Mouse (Mus musculus) lung, embryonic 14.5 days (tissue): ENCODE data around the gene Gdi2. TPM values are rescaled to one million over a fixed set of nuclear protein-coding genes. Genes with fewer than 3 reads are reported as not detected.
"Not testable (repeated sequence)": the region's sequence is repeated elsewhere in the genome, so short reads cannot be mapped to it uniquely, and the experiment has no call there.

ENCODE experiments used
- ATAC-seq: fragments of 200-750 bp; cut with Nextera tagmentation; 2 replicates; pipeline ENCODE4 v1.8.0; 2017; ENCODE audit warnings: mild to moderate bottlenecking, moderate TSS enrichment, moderate library complexity; ENCODE audit not compliant: insufficient read depth
- DNase-seq: peaks from one replicate; pipeline ENCODE4 v3.0.0-alpha.2; 2015
- H3K27ac ChIP-seq: fragments of 300-500 bp; sonication (generic); 2 replicates; pipeline ENCODE4 v1.5.1; 2014; ENCODE audit warnings: low read depth, mild to moderate bottlenecking, moderate library complexity
- H3K27me3 ChIP-seq: fragments of 300-500 bp; sonication (generic); 2 replicates; pipeline ENCODE4 v1.6.1; 2014; ENCODE audit warnings: low read length, control low read depth; ENCODE audit not compliant: insufficient read depth
- H3K36me3 ChIP-seq: fragments of 300-500 bp; sonication (generic); 2 replicates; pipeline ENCODE4 v1.6.1; 2014; ENCODE audit warnings: control low read depth; ENCODE audit not compliant: insufficient read depth
- H3K4me1 ChIP-seq: fragments of 300-500 bp; sonication (generic); 2 replicates; pipeline ENCODE4 v1.6.1; 2014; ENCODE audit warnings: antibody characterized with exemption, control low read depth; ENCODE audit not compliant: insufficient read depth
- H3K4me2 ChIP-seq: fragments of 300-500 bp; sonication (generic); 2 replicates; pipeline ENCODE4 v1.6.1; 2014; ENCODE audit warnings: mild to moderate bottlenecking
- H3K4me3 ChIP-seq: fragments of 300-500 bp; sonication (generic); 2 replicates; pipeline ENCODE4 v1.5.1; 2014; ENCODE audit warnings: low read depth, low read length
- H3K9ac ChIP-seq: fragments of 300-500 bp; sonication (generic); 2 replicates; pipeline ENCODE4 v1.6.1; 2014
- H3K9me3 ChIP-seq: fragments of 300-500 bp; sonication (generic); 2 replicates; pipeline ENCODE4 v1.6.1; 2016; ENCODE audit warnings: low read depth, low read length, control low read depth
- CTCF ChIP-seq: IDR thresholded peaks from 2 replicates; pipeline ENCODE4 v1.5.1; 2016; ENCODE audit warnings: antibody characterized with exemption, low read depth
- WGBS: fragments of 180-500 bp; shearing (Covaris S2); extraction: QIAGEN DNeasy Blood & Tissue Kit; methylation state at CpG from one replicate; pipeline ENCODE4 v1.1.7; 2014; 5-methylcytosine and 5-hydroxymethylcytosine counted together
- polyA plus RNA-seq: library from polyadenylated mRNA; unstranded; fragments of >200 nt; fragmentation: Nextera tagmentation; extraction: Ambion mirVana; gene quantifications from 2 replicates; pipeline ENCODE4 v1.2.1, GENCODE M21; 2014

Gene Gdi2
- 478 and 493 TPM in 2 replicates for polyA plus RNA-seq

GRCm38 (mm10) chr13:3537594-3538222 is at the start of gene Gdi2:
Gene Gdi2, plus strand, starts transcription at chr13:3538063.
- no peak for TF ChIP-seq CTCF

GRCm38 (mm10) chr13:3495526-3495925 is 42.3 kb upstream of the Gdi2 start:
- Histone ChIP-seq H3K9ac (no peak overlapping the region), H3K4me3 (no peak overlapping the region), H3K27ac (no peak overlapping the region), H3K36me3 (no peaks in the 10 kb centered on the region), H3K9me3 (no peaks in the 10 kb centered on the region), H3K4me1 (no peaks in the 10 kb centered on the region), H3K4me2 (no peak overlapping the region), H3K27me3 (no peaks in the 10 kb centered on the region)
- ATAC-seq (no peak), DNase-seq (no peak)
- WGBS: 95% methylated on average over 4 of the region's 4 CpGs
- TF ChIP-seq CTCF: no peak

More at GRCm38 (mm10) chr13:3537594-3538222, at the start of gene Gdi2:
- ATAC-seq: peak; percentile 96
- Histone ChIP-seq H3K9me3 (no peaks in the 10 kb centered on the region), H3K4me3 (peak within 1 kb of the TSS; percentile 97), H3K4me2 (peak within 1 kb of the TSS; percentile 79), H3K27ac (peak within 1 kb of the TSS; percentile 99), H3K4me1 (peaks cover 12% of the 10 kb centered on the region), H3K9ac (peak within 1 kb of the TSS; percentile 96), H3K36me3 (0 out of 2 replicates have a peak, but pooled peaks cover 2% of the 10 kb centered on the region), H3K27me3 (no peaks in the 10 kb centered on the region)
- peak; percentile 97 for DNase-seq
- whole genome bisulfite sequencing: under 1% methylated on average over 39 of the region's 47 CpGs

- ATAC-seq (peak; percentile 28; the same call in 1 of the 2 replicates), DNase-seq (peak; percentile 6)
- not testable (repeated sequence) for H3K4me1 ChIP-seq, H3K27ac ChIP-seq, H3K4me3 ChIP-seq, H3K36me3 ChIP-seq, H3K9me3 ChIP-seq, H3K27me3 ChIP-seq, H3K4me2 ChIP-seq, H3K9ac ChIP-seq
- WGBS: 57% methylated on average over 6 of the region's 6 CpGs
Observed at GRCm38 (mm10) chr13:3501014-3501413, 36.8 kb upstream of the Gdi2 start.

GRCm38 (mm10) chr13:3515351-3515750 is 22.5 kb upstream of the Gdi2 start:
- peak; percentile 51 for TF ChIP-seq CTCF
- H3K27ac ChIP-seq, H3K27me3 ChIP-seq, H3K4me3 ChIP-seq, H3K9me3 ChIP-seq, H3K4me2 ChIP-seq, H3K4me1 ChIP-seq, ATAC-seq, H3K36me3 ChIP-seq, H3K9ac ChIP-seq: not testable (repeated sequence)
- DNase-seq: peak; percentile 44
- 69% methylated on average over 6 of the region's 6 CpGs for WGBS

- not testable (repeated sequence) for H3K27ac ChIP-seq, H3K4me3 ChIP-seq, H3K9ac ChIP-seq, H3K36me3 ChIP-seq, H3K4me2 ChIP-seq, H3K4me1 ChIP-seq, ATAC-seq, DNase-seq, H3K9me3 ChIP-seq, H3K27me3 ChIP-seq
- 46% methylated on average over 2 of the region's 4 CpGs for WGBS
Observed at GRCm38 (mm10) chr13:3519357-3519756, 18.5 kb upstream of the Gdi2 start.

GRCm38 (mm10) chr13:3519994-3520393 is 17.9 kb upstream of the Gdi2 start:
- not testable (repeated sequence) for H3K4me2 ChIP-seq, H3K27me3 ChIP-seq, ATAC-seq, H3K4me3 ChIP-seq, H3K9ac ChIP-seq, H3K9me3 ChIP-seq, H3K36me3 ChIP-seq, H3K27ac ChIP-seq, H3K4me1 ChIP-seq, DNase-seq
- 15% methylated on average over 1 of the region's 1 CpGs for WGBS

- ATAC-seq: peak; percentile 71; the same call in 1 of the 2 replicates
- DNase-seq: peak; percentile 72
- H3K27ac ChIP-seq: no peak overlapping the region
- no peak overlapping the region for H3K9ac ChIP-seq
- TF ChIP-seq CTCF: no peak
- H3K9me3 ChIP-seq: no peaks in the 10 kb centered on the region
- H3K4me1 ChIP-seq: no peaks in the 10 kb centered on the region
- no peak overlapping the region for H3K4me3 ChIP-seq
- H3K4me2 ChIP-seq: no peak overlapping the region
- 37% methylated on average over 6 of the region's 6 CpGs for WGBS
- H3K27me3 ChIP-seq: no peaks in the 10 kb centered on the region
- no peaks in the 10 kb centered on the region for H3K36me3 ChIP-seq
Observed at GRCm38 (mm10) chr13:3523459-3523858, 14.4 kb upstream of the Gdi2 start.
